Mouse (Mus musculus): ENCODE measurements at regions not wholly inside any gene's neighbourhood (a gene's known extent, or its start where the extent isn't known, plus 50 kb on each side); places are given as distances from the start of the nearest gene placed in this dataset.
A peak's percentile ranks its signal among the peaks of the same experiment; 100 is the strongest.

DNA sequence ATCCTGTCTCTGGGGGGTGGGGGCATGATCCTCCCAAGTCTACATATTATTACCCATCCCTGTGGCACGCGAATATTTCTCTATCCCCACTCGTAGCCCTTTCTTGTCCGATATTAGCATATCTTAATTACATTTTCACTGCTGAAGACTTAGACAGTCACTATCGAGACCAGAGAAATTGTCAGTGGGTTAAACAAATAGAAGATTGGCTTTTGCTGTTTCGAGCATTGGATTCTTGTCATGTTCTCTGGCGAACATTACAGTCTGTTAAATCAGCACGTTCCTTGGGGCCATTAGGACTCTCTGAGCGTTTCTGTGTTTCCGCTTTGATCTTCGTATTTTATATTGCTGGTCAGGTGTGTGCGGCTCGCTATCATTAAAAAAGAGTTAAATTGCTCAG, 129.6 kb upstream of the Psmd7 start:
- no peak for DNase-seq (ENCODE audit: low spot score)

DNA sequence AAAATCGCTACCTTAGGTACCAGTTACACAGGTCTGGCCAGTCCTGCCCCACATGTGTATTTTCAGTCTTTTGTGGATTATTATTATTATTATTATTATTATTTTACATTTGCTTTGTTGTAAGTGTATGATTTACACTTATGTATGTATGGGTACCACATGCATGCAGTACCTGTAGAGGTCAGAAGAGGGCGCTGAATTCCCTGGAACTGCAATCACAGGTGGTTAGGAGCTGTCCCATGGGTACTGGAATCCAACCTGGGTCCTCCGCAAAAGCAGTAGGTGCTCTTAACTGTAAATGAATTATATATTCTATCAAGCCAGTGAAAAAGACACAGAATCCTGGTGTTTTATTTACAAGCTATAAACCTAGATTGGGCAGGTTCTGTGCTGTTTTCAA, 131.4 kb upstream of the Psmd7 start:
- DNase-seq (ENCODE audit: low spot score), result no peak

DNA sequence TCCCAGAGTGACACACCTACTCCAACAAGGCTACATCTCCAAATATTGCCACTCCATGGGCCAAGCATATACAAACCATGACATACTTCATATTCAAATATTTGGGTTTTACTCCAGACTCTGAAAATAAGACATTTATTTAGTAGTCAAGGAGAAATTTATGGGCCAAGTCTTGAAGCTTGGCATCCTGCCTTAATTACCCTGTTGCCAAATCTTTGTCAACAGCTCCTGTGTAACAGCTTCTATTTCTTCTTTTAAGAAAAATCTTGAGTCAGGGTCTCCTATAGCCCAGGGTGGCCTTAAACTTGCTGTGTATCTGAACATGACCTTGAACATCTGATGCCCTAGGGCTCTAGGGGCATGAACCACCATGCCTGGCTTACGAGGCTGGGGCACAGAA, 138.5 kb upstream of the Psmd7 start:
- DNase-seq (ENCODE audit: low spot score), result no peak

DNA sequence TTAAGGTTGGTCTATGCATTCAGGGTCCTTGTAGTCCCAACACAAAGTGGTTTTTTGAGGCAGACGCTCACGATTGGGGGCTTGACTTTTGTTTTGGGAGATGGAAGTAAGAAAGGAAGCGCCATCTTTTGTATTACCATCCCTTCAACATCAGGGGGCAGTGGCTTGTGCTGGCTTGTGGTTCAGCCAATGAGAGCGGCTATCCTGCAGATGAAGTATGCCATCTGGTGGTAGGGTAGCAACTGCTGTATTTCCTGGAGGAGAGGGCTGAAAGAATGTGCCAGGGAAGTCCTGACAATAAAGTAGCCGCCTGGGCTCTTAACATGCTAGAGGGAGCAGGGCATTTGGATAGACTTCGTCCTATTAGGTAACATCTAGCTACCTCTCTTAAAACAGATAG, 139.0 kb upstream of the Psmd7 start:
- DNase-seq (ENCODE audit: low spot score), result no peak

DNA sequence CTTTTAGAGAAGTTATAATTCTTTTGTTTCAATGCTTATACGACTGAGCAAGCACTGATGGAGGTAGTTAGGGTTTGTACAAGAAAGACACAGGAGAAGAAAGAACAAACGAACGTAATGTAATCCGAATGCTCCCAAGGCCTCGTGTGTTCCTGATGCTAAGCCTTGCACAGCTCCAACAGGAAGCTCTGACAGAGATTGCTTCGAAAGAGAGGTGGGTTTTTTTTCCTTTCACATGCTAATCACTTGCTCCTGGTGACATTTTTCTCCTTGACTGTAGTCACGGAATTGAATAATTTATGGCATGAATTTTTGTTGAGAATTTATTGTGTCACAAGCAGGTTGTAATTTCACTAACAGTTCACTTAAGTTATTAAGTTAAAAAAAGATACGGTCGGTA, 150.8 kb upstream of the Psmd7 start:
- no peak for DNase-seq (ENCODE audit: low spot score)

DNA sequence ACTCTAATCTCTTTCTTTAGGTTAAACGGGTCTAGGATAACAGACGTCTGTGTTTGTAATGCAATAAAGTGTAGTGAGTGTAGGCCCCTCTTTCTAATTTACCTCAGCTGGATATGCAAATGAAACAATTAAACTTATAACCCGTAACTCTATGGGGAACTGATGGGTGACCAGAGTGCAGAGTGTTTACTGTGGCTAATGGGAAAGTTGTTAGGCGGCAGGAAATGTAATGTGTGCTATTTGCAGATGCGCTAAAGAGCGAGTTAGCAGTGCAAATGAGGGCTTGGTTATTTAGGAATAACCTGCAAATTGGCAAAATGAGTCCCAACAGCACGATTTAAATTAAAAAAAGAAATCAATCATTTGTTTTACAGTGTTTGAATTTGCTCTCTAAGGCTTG, 168.8 kb upstream of the Psmd7 start:
- no peak for DNase-seq (ENCODE audit: low spot score)

DNA sequence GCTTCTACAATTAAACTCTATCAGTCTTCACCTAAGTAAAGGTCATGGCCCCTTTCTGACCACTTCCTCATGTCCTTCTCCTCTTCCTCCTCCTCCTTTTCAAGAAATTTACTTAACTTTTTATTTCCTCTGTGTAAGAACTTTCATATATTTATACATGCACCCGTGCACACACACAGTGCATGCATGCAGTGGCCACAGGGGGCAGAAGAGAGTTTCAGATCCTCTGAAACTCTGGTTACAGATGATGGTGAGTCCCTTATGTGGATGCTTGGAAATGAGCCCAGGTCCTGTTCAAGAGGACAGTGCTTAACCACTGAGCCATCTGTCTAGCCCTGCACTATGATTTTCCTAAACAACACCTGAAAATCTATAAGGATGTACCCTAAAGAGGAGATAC, 170.4 kb upstream of the Psmd7 start:
- DNase-seq (ENCODE audit: low spot score), result peak; percentile 18

DNA sequence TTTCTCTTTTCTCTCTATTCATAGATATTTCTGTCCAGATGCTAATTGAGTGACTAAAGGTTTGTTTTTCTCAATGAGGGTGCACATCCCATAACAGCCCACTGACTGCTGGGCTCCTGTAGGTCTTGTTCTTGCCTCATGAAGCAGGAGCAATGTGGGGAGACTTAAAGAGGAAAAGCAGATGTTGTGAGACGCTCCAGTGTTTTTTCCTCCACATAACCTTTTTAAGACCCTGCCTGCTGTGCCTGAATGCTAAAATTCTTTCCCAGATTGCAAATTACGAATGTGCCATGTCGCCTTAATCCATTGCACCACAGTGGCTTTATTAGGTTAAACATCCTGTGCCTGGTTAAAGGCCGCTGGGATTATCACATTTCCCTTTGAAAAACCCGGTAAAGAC, 165.5 kb upstream of the Zfhx3 start:
- DNase-seq (ENCODE audit: low spot score), result peak; percentile 17

DNA sequence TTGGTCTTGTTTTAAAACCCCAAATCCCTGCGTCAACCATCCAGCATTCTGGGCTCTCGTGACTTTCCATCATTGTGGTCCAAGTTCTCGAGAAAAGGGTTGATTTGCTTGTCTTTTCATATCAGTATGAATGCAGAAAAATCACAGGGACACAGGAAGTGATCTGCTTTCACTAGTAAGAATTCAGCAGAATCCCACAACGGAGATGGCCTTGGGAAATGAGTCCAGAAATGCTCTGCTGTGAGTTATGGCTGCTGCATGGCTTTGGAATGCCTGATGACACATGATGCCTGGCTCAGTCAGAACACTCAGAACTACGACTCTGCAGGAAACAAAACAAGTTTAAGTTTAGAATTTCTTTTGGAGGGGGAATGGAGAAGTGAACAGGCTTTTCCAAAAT, 156.7 kb upstream of the Zfhx3 start:
- no peak for DNase-seq (ENCODE audit: low spot score)

DNA sequence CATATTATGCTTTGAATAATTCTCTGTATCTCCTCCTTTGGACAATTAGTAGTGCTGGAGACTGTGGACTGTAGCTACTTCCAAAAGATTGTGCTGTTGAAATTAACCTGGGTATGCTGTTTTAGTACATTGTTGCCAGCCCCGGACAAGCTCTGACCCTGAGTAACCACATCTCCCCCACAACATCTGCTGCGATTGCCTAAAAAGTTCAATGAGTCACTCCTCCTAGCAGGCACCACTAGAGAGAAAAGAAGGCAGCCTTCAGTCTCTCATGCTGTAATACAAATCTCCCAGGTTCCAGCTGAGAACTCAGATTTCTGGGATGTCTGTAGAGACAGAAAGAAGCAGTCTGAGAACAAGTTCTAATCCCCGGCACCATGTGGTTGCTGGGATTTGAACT, 150.2 kb upstream of the Zfhx3 start:
- no peak for DNase-seq (ENCODE audit: low spot score)

DNA sequence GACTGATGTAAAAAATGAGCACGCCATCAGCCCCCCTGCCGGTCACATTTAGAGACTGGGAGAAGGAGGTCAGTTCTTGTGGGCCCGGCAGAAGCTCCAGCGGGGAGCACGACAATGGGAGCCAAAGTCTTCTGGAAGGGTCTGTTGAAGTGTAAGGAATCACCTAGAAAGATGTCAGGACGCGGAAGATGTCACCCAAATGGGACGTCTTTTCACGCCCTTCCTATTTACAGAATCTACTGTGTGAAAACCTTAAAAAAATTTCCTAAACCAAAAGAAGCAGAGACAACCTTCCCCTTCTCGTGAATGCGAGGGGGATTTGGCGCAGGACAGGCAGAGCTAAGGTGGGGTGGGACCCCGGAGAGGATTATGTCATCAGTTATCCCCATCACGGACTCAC, 127.5 kb upstream of the Zfhx3 start:
- DNase-seq (ENCODE audit: low spot score), result peak; percentile 51

DNA sequence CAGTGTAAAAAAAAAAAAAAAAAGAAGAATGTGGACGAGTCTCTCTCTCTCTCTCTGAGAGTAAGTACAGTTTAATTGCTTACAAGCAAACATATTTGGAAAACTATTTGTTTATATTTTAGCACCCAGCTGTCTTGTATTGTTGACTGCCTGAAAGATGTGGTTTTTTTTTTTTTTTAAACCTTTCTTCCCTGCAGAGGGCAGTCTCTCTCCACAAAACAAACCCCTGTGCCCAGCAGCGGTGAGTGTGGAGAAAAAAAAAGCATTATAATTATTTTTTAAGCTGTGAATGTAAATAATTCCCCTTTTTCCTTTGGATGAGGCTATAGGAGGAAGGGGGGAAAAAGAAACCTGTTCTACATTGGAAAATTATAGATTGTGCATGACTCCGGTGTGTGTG, 126.7 kb upstream of the Zfhx3 start:
- peak; percentile 73 for DNase-seq (ENCODE audit: low spot score)

DNA sequence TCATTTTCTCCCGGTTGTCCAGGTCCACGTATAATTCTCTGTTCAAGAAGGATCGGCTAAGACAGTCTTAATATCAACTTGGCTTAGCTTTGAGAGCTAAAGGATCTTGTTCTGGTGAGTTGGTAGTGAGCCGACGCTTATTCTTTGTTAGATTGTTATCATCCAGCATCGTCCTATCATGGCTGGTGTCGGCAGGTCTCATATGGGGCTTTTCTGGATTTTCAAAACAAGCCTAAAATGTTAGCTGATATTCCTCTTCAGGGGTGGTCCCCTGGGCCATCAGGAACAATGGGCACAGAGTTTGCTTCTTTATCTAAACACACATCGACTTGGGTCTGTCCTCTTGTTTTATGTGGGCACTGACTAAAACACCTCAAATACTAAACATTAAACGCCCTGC, 124.6 kb upstream of the Zfhx3 start:
- no peak for DNase-seq (ENCODE audit: low spot score)

DNA sequence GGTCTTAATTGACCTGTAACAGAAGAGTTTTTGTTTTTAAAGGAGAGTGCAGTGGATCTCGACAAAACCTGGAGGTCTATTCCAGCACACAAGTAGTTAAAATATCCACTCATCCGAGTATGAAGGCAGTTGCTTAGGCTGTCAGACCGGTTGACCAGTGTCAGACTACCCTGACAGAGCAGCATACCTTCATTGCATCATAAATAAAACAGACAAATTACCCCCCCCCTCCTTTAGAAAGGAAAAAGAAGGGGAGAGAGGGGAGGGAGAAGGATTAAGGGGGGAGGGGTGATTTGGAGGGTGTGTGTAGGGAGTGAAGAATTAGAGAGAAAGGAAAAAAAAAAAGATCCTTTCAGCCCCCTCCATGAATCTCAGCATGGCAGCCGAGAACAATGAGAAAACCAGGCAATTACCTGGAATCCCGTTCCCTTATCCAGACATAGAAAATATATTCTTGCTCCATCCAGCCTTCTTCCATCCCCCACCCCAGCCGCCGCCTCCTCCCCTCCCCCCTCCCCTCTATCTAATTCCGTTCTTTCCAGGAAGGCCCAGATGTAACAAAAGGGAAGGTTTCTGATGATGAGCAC, 122.2 kb upstream of the Zfhx3 start:
- peak; percentile 18 for DNase-seq (ENCODE audit: low spot score)

DNA sequence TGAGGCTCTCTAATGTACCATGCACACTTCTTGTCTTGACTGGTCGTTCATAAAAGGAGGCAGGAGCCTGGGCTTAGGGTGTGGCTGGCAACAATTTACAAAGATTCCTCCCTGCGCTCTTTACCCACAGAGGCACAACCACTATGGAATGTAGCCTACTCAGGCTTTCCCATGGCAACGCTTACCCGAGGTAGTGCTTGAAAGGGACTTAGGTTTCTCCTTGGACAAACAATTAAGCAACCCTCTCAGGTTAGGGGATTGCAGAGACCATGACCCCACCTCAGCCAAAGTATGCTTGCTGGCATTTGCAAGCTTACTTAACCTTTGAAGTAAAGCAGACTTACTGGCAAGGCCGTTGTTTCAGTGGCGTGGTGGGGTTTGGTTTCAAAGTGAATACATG, 120.9 kb upstream of the Zfhx3 start:
- DNase-seq (ENCODE audit: low spot score), result no peak

DNA sequence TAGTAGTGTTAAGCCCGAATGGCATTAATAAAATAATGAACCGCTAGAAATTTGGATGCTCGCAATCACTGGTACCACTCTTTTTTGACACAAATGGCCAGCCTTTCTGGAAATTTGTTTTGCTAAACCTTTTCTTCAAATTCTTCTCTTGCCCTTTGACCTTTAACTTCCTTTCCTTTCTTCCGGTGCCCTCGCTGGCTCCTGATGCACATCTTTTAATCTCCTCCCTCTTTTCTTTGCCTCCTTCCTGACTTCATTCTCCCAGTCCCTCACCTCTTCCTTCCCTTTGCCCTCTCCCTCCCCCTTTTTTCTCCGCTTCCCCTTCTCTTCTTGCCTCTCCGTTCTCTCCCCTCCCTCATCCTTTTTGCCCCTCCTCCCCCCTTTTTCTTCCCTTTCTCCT, 118.3 kb upstream of the Zfhx3 start:
- no peak for DNase-seq (ENCODE audit: low spot score)

DNA sequence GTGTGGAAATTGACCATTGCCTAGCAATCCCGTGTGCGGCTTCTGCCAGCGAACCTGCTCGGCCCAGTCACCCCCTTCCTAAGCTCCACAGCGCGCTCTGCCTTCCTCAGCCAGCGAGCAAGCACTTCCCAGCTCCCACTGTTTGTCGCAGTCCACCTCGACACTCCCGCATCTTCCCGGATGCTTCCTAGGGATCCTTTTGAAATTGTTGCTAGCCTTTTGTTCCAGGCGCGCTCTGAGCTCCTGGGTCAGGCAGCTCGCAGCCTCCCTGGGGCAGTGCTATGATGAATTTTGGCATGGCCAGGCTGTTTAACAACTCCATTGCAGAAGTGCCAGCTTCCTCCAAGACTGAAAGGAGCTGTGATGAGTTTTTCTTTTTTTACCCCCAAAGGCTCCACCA, 117.8 kb upstream of the Zfhx3 start:
- DNase-seq (ENCODE audit: low spot score), result peak; percentile 50

DNA sequence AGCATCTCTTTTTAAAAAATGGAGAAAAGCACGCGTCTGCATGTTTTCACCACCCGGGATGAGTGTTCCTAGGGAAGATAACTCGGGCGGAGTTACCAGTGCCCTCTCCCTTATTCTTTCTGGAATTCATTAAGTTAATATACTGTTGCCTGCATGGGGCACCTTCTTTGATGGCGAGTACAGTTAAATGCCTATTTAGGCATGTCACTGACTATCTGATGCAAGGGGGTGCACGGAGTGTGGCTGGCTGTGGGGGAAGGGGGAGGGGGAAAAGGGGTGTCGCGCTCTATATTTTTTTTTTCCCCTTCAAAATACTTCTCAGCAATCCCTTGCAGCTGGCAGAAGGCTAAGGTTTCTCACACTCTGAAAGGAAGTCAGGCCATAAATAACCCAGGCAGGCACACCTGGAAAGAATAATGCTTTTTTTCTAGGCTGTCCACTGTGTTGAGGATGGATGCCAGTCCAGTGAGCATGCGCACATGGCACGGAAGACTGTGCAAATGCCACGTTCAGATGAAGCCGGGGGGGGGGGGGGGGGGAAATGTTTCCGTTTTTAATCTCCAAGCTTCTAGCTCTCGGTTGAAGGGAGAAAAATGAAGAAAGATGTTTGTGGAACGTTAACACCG, 114.8 kb upstream of the Zfhx3 start:
- no peak for DNase-seq (ENCODE audit: low spot score)

DNA sequence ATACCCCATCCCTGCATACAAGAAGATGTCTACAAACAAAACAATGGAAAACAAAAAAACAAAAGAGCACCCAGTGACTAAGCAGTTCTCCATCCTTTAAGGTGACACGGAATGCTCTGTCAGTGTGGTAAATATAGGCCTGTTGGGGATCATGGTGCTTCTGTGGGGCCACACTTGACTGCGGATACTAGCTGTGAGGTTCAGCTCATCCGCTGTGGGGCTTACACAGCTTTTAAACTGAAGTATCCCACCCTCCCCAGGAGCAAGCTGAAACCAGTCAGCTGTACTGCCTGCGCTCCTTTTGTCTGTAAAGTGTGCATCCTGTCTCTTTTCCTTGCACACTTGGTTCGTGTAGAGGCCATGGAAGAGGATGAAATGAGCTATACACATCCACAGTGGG, 113.9 kb upstream of the Zfhx3 start:
- no peak for DNase-seq (ENCODE audit: low spot score)

DNA sequence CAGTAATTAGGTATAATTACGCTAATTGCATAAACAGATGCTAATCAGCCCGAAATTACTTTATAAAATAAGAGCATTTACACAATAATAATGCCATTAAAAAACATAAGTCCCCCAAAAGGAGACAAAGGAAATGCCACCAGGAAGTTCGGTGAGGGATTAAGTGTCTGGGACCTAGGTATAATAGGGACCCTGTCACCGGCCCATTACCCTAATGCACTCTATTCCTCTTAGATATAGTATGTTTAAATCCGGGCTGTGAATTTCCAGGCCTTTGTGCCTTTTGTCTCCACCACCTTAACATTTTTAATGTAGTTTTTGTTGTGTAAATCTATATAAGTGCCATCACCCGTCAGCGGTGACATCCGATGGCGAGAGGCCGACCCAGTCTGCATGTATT, 109.0 kb upstream of the Zfhx3 start:
- no peak for DNase-seq (ENCODE audit: low spot score)

DNA sequence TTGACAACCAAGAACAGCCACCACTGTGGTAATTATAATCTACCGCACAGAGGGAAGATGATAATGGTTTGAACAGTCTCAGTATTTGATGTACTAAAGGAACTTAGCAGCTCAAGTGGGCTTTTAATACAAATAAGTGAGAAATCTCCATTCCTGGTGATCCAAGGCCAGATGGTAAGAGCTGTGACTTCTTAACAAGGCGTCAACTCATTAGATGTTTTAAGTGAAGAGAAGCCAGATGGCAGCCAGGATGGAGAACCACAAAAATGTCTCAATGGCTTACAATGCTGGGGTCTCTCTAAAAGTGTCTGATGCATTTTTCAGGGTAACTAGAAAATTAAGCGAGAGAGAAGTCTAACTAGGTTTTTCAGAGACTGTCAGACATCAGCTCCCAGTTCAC, 96.3 kb upstream of the Zfhx3 start:
- no peak for DNase-seq (ENCODE audit: low spot score)

DNA sequence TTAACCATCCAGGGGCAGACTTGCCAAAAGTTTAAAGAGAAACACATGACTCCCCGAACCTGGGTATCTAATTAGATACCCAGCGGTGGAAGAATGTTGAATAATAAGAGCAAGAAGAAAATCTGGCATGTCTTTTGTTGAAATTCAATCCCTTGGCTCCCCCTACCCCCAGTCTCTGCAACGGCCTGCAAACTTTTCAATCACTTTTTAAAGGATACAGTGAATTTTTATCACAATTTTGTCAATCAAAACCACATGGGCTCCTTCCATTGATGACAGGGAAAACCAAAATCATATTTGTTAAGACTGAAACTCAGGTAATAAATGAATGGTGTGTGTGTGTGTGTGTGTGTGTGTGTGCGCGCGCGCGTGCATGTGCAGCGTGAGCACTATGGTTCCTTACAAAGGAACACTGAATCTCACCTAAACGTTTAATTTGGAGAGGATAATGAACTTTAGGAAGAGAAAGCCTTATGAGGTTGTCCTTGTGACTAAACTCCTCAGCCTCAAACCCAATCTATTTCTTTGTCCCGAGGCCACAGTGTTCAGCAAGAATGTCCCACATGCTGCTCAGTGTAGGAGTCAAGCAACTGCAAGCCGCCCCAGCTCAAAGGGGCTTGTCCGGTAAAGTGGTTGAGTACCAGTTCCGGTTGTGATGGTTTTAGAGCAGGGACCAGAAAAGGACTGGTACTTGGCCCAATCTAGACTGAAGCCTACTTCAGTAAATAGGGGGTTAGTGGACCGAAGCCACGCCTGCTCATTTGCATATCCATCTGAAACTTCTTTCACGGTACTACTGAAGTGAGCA, 91.0 kb upstream of the Zfhx3 start:
- no peak for DNase-seq (ENCODE audit: low spot score)

DNA sequence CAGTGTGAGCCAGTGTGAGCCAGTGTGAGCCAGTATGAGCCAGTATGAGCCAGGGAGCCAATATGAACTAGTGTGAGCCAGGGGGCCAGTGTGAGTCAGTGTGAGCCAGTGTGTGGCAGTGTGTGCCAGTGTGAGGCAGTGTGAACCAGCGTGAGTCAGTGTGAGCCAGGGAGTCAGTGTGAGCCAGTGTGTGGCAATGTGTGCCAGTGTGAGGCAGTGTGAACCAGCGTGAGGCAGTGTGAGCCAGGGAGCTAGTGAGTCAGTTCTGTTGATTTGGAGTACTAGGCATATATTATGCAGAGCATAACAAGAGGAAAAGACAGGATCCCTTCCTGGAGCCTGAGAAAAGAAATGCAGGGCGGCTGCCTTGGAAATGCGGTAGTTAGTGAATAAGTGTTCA, 82.7 kb upstream of the Zfhx3 start:
- DNase-seq (ENCODE audit: low spot score), result no peak

DNA sequence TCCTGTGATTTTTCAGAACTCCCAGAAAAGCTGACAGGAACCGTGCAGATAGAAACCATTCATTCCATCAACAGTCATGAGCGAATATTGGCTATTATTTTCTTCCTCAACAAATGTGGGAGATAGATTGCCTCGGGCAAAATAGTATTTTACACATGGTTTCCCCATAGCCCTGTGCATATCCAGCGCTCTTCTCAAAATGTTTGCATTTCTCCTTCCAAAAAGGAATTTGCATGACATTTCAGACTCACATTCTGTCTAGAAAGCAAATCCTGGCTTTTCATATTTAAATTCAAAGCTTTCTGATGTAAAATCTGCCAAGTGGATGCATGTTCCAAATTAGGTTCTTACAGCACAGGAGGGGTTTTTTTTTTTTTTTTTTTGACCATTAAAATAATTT, 82.2 kb upstream of the Zfhx3 start:
- DNase-seq (ENCODE audit: low spot score), result no peak
